Mouse (Mus musculus): ENCODE results near the gene Il2rb.

GRCm38 (mm10) chr15:78447121-78447520 lies 48.0 kb downstream of the Il2rb start:
- TF ChIP-seq CTCF (IDR thresholded peaks at IDR 0.05; ENCODE audit: low read depth) (no peak), EP300 (IDR thresholded peaks at IDR 0.05; ENCODE audit: low read depth) (no peak)

Data from liver, postnatal 0 days (tissue).